Mouse (Mus musculus) midbrain, embryonic 15.5 days (tissue): ENCODE results near the gene Sp9. TPM values are rescaled to one million over a fixed set of nuclear protein-coding genes. Genes with fewer than 3 reads are reported as not detected.

Experiments
- ATAC-seq: fragments of 200-750 bp; cut with Nextera tagmentation; replicated peaks from 2 replicates; pipeline ENCODE4 v1.8.0; 2017; ENCODE audit warnings: moderate TSS enrichment
- H3K27ac ChIP-seq: fragments of 300-500 bp; sonication (generic); 2 replicates; pipeline ENCODE4 v1.5.1; 2015; ENCODE audit warnings: mild to moderate bottlenecking, inconsistent platforms
- H3K27me3 ChIP-seq: fragments of 300-500 bp; sonication (generic); replicated peaks from 2 replicates; pipeline ENCODE4 v1.6.1; 2015; ENCODE audit warnings: inconsistent platforms
- H3K36me3 ChIP-seq: fragments of 300-500 bp; sonication (generic); replicated peaks from 2 replicates; pipeline ENCODE4 v1.6.1; 2015; ENCODE audit warnings: inconsistent platforms
- H3K4me1 ChIP-seq: fragments of 300-500 bp; sonication (generic); 2 replicates; pipeline ENCODE4 v1.6.1; 2015; ENCODE audit warnings: inconsistent platforms
- H3K4me2 ChIP-seq: fragments of 300-500 bp; sonication (generic); 2 replicates; pipeline ENCODE4 v1.6.1; 2015; ENCODE audit warnings: inconsistent platforms, mild to moderate bottlenecking, moderate library complexity
- H3K4me3 ChIP-seq: fragments of 300-500 bp; sonication (generic); 2 replicates; pipeline ENCODE4 v1.5.1; 2015; ENCODE audit warnings: mild to moderate bottlenecking, inconsistent platforms
- H3K9ac ChIP-seq: fragments of 300-500 bp; sonication (generic); 2 replicates; pipeline ENCODE4 v1.6.1; 2015; ENCODE audit warnings: mild to moderate bottlenecking, inconsistent platforms
- H3K9me3 ChIP-seq: fragments of 300-500 bp; sonication (generic); 2 replicates; pipeline ENCODE4 v1.6.1; 2016; ENCODE audit warnings: inconsistent platforms
- WGBS: fragments of 180-500 bp; shearing (Covaris S2); methylation state at CpG from one replicate; pipeline ENCODE4 v1.1.7; 2015; ENCODE audit warnings: mixed read lengths; 5-methylcytosine and 5-hydroxymethylcytosine counted together
- polyA plus RNA-seq: library from polyadenylated mRNA; unstranded; fragments of >200 nt; fragmentation: Nextera tagmentation; extraction: Ambion mirVana; gene quantifications from 2 replicates; pipeline ENCODE4 v1.2.1, GENCODE M21; 2015

Sp9 gene
- polyA plus RNA-seq, 1 experiment from 2014 or later: 5.3 TPM

- no peaks in the 10 kb centered on the region for H3K36me3 ChIP-seq
- under 1% methylated on average over 38 of the region's 38 CpGs for WGBS
- H3K4me1 ChIP-seq: peaks cover 57% of the 10 kb centered on the region
- peaks cover 49% of the 10 kb centered on the region for H3K27me3 ChIP-seq
- H3K9me3 ChIP-seq: no peaks in the 10 kb centered on the region
- 0 out of 2 replicates have a peak overlapping the region, but pooled peaks have one; percentile 7 for H3K9ac ChIP-seq
- peak overlapping the region; percentile 31 for H3K4me2 ChIP-seq
- peak overlapping the region; percentile 24 for H3K4me3 ChIP-seq
- ATAC-seq: no peak
- H3K27ac ChIP-seq: peak overlapping the region; percentile 65
Observed at GRCm38 (mm10) chr2:73277021-73277708, 5.4 kb downstream of the Sp9 start.

- no peak for ATAC-seq
- WGBS: under 1% methylated on average over 18 of the region's 18 CpGs
- H3K27me3 ChIP-seq: peaks cover 52% of the 10 kb centered on the region
Observed at GRCm38 (mm10) chr2:73277709-73278075, 6.0 kb downstream of the Sp9 start.

GRCm38 (mm10) chr2:73278131-73278854 is 6.6 kb downstream of the Sp9 start:
- Histone ChIP-seq H3K27ac (peak overlapping the region; percentile 65), H3K36me3 (no peaks in the 10 kb centered on the region), H3K4me1 (peaks cover 46% of the 10 kb centered on the region), H3K9me3 (no peaks in the 10 kb centered on the region), H3K27me3 (peaks cover 52% of the 10 kb centered on the region), H3K4me3 (peak overlapping the region; percentile 24; the same call in 1 of the 2 replicates), H3K9ac (no peak overlapping the region), H3K4me2 (peak overlapping the region; percentile 34)
- WGBS: under 1% methylated on average over 20 of the region's 20 CpGs
- peak; percentile 83 for ATAC-seq

More at GRCm38 (mm10) chr2:73277709-73278075, 6.0 kb downstream of the Sp9 start:
- H3K36me3 ChIP-seq: no peaks in the 10 kb centered on the region
- peaks cover 52% of the 10 kb centered on the region for H3K4me1 ChIP-seq
- peak overlapping the region; percentile 65 for H3K27ac ChIP-seq
- H3K4me3 ChIP-seq: peak overlapping the region; percentile 24
- H3K4me2 ChIP-seq: peak overlapping the region; percentile 31
- no peaks in the 10 kb centered on the region for H3K9me3 ChIP-seq
- no peak overlapping the region for H3K9ac ChIP-seq

GRCm38 (mm10) chr2:73278869-73279268 is 7.1 kb downstream of the Sp9 start:
- peak; percentile 59 for ATAC-seq

GRCm38 (mm10) chr2:73279271-73280038 is 7.7 kb downstream of the Sp9 start:
- Histone ChIP-seq H3K9ac (no peak overlapping the region), H3K4me3 (peak overlapping the region; percentile 4; the same call in 1 of the 2 replicates), H3K27ac (peak overlapping the region; percentile 54), H3K36me3 (no peaks in the 10 kb centered on the region), H3K4me1 (peaks cover 35% of the 10 kb centered on the region), H3K27me3 (peaks cover 48% of the 10 kb centered on the region), H3K9me3 (no peaks in the 10 kb centered on the region), H3K4me2 (peak overlapping the region; percentile 34)
- 2% methylated on average over 30 of the region's 31 CpGs for WGBS
- ATAC-seq: no peak

More at GRCm38 (mm10) chr2:73278869-73279268, 7.1 kb downstream of the Sp9 start:
- Histone ChIP-seq H3K27me3 (peaks cover 48% of the 10 kb centered on the region), H3K27ac (peak overlapping the region; percentile 54), H3K4me3 (peak overlapping the region; percentile 4; the same call in 1 of the 2 replicates), H3K36me3 (no peaks in the 10 kb centered on the region), H3K4me1 (peaks cover 41% of the 10 kb centered on the region), H3K9me3 (no peaks in the 10 kb centered on the region), H3K4me2 (peak overlapping the region; percentile 34), H3K9ac (no peak overlapping the region)
- WGBS: under 1% methylated on average over 17 of the region's 17 CpGs

- H3K27ac ChIP-seq: peak overlapping the region; percentile 29; the same call in 1 of the 2 replicates
- H3K4me2 ChIP-seq: peak overlapping the region; percentile 25; the same call in 1 of the 2 replicates
- peak overlapping the region; percentile 11; the same call in 1 of the 2 replicates for H3K4me3 ChIP-seq
- peaks cover 32% of the 10 kb centered on the region for H3K4me1 ChIP-seq
- H3K9me3 ChIP-seq: no peaks in the 10 kb centered on the region
- WGBS: 2% methylated on average over 33 of the region's 33 CpGs
- ATAC-seq: no peak
- no peak overlapping the region for H3K9ac ChIP-seq
- peaks cover 48% of the 10 kb centered on the region for H3K27me3 ChIP-seq
- H3K36me3 ChIP-seq: no peaks in the 10 kb centered on the region
Observed at GRCm38 (mm10) chr2:73280356-73281047, 8.8 kb downstream of the Sp9 start.

- H3K27me3 ChIP-seq: peaks cover 48% of the 10 kb centered on the region
- 0 out of 2 replicates have a peak overlapping the region, but pooled peaks have one; percentile 10 for H3K27ac ChIP-seq
- no peaks in the 10 kb centered on the region for H3K9me3 ChIP-seq
- ATAC-seq: no peak
- H3K9ac ChIP-seq: no peak overlapping the region
- peaks cover 32% of the 10 kb centered on the region for H3K4me1 ChIP-seq
- H3K4me2 ChIP-seq: peak overlapping the region; percentile 25; the same call in 1 of the 2 replicates
- H3K4me3 ChIP-seq: 0 out of 2 replicates have a peak overlapping the region, but pooled peaks have one; percentile 11
- WGBS: 10% methylated on average over 22 of the region's 22 CpGs
- H3K36me3 ChIP-seq: no peaks in the 10 kb centered on the region
Observed at GRCm38 (mm10) chr2:73281048-73281661, 9.4 kb downstream of the Sp9 start.

- H3K4me2 ChIP-seq: no peak overlapping the region
- no peak overlapping the region for H3K27ac ChIP-seq
Observed at GRCm38 (mm10) chr2:73281707-73282106, 10.0 kb downstream of the Sp9 start.

GRCm38 (mm10) chr2:73285630-73286029 is 13.9 kb downstream of the Sp9 start:
- WGBS: 3% methylated on average over 2 of the region's 2 CpGs
- H3K27me3 ChIP-seq: peaks cover 19% of the 10 kb centered on the region
- peaks cover 5% of the 10 kb centered on the region; the same call in 1 of the 2 replicates for H3K4me1 ChIP-seq
- no peak for ATAC-seq
- no peaks in the 10 kb centered on the region for H3K9me3 ChIP-seq
- no peak overlapping the region for H3K27ac ChIP-seq
- H3K9ac ChIP-seq: no peak overlapping the region
- no peaks in the 10 kb centered on the region for H3K36me3 ChIP-seq
- no peak overlapping the region for H3K4me2 ChIP-seq
- H3K4me3 ChIP-seq: no peak overlapping the region

More at GRCm38 (mm10) chr2:73281707-73282106, 10.0 kb downstream of the Sp9 start:
- ATAC-seq: no peak
- WGBS: 11% methylated on average over 7 of the region's 7 CpGs
- Histone ChIP-seq H3K4me1 (peaks cover 32% of the 10 kb centered on the region), H3K36me3 (no peaks in the 10 kb centered on the region), H3K27me3 (peaks cover 48% of the 10 kb centered on the region), H3K9ac (no peak overlapping the region), H3K9me3 (no peaks in the 10 kb centered on the region), H3K4me3 (no peak overlapping the region)

GRCm38 (mm10) chr2:73291130-73291529 is 19.4 kb downstream of the Sp9 start:
- H3K27me3 ChIP-seq: no peaks in the 10 kb centered on the region
- H3K9me3 ChIP-seq: no peaks in the 10 kb centered on the region

GRCm38 (mm10) chr2:73295023-73295422 is 23.3 kb downstream of the Sp9 start:
- Histone ChIP-seq H3K4me3 (no peak overlapping the region), H3K4me2 (no peak overlapping the region), H3K9ac (no peak overlapping the region), H3K27ac (no peak overlapping the region), H3K9me3 (no peaks in the 10 kb centered on the region), H3K36me3 (no peaks in the 10 kb centered on the region; the same call in 1 of the 2 replicates), H3K27me3 (no peaks in the 10 kb centered on the region), H3K4me1 (no peaks in the 10 kb centered on the region)
- 86% methylated on average over 7 of the region's 7 CpGs for WGBS
- no peak for ATAC-seq

More at GRCm38 (mm10) chr2:73291130-73291529, 19.4 kb downstream of the Sp9 start:
- Histone ChIP-seq H3K4me2 (no peak overlapping the region), H3K27ac (no peak overlapping the region), H3K9ac (no peak overlapping the region), H3K4me1 (no peaks in the 10 kb centered on the region), H3K4me3 (no peak overlapping the region), H3K36me3 (no peaks in the 10 kb centered on the region; the same call in 1 of the 2 replicates)
- whole genome bisulfite sequencing: 90% methylated on average over 4 of the region's 4 CpGs
- ATAC-seq: no peak
